Mouse (Mus musculus) CH12.LX (cell line): ENCODE measurements around the gene Plekhm3. TPM values are rescaled to one million over a fixed set of nuclear protein-coding genes. Genes with fewer than 3 reads are reported as not detected.

Source experiments
- DNase-seq: peaks from one replicate; pipeline ENCODE4 v3.0.0-alpha.2; 2013; ENCODE audit errors: extremely low read depth
- H3K27ac ChIP-seq: 2 replicates; pipeline ENCODE4 v1.5.1; 2012; ENCODE audit warnings: low read depth, mild to moderate bottlenecking, control low read depth, moderate library complexity; ENCODE audit not compliant: insufficient read depth
- H3K27me3 ChIP-seq: replicated peaks from 2 replicates; pipeline ENCODE3; 2012; ENCODE audit warnings: inconsistent platforms
- H3K36me3 ChIP-seq, 2 experiments: replicated peaks in 1 of 2; 2 replicates each; pipeline versions ENCODE3 to v1.6.1; 2012; ENCODE audit warnings: inconsistent platforms in 1 of 2, low read length in 1 of 2, mild to moderate bottlenecking in 1 of 2, mixed read lengths in 1 of 2, moderate library complexity in 1 of 2; ENCODE audit not compliant: control insufficient read depth in 1 of 2, insufficient read depth in 1 of 2
- H3K4me1 ChIP-seq, 2 experiments: 2 replicates each; pipeline ENCODE4 v1.6.1; 2012; ENCODE audit warnings: inconsistent platforms in 1 of 2, moderate library complexity in 1 of 2; ENCODE audit not compliant: insufficient read depth in 2 of 2, control insufficient read depth in 1 of 2
- H3K4me2 ChIP-seq: 2 replicates; pipeline ENCODE4 v1.6.1; 2012; ENCODE audit warnings: low read depth, mild to moderate bottlenecking, control low read depth; ENCODE audit not compliant: poor library complexity, insufficient read depth, severe bottlenecking
- H3K4me3 ChIP-seq, 3 experiments: fragments of 150-350 bp in 1 of 3; sonication (generic) in 1 of 3; replicated peaks in 1 of 3; 2 replicates each; pipeline versions ENCODE3 to v1.5.1; 2011 to 2012; ENCODE audit warnings: low read depth in 2 of 3, low read length in 2 of 3, mild to moderate bottlenecking in 2 of 3, moderate library complexity in 2 of 3, control low read depth in 1 of 3, improper control_type of control experiment in 1 of 3, inconsistent platforms in 1 of 3, mixed read lengths in 1 of 3; ENCODE audit not compliant: poor library complexity in 1 of 3
- H3K79me2 ChIP-seq: replicated peaks from 2 replicates; pipeline ENCODE4 v1.6.1; 2012; ENCODE audit warnings: mild to moderate bottlenecking, moderate library complexity; ENCODE audit not compliant: control insufficient read depth, poor library complexity, insufficient read depth, severe bottlenecking; ENCODE audit errors: extremely low read depth
- H3K9ac ChIP-seq: 2 replicates; pipeline ENCODE4 v1.6.1; 2012; ENCODE audit warnings: low read depth, mild to moderate bottlenecking, control low read depth, moderate library complexity; ENCODE audit not compliant: insufficient read depth
- H3K9me3 ChIP-seq: replicated peaks from 2 replicates; pipeline ENCODE3; 2012; ENCODE audit warnings: low read length, inconsistent platforms, mixed read lengths
- BHLHE40 ChIP-seq: IDR thresholded peaks from 2 replicates; pipeline ENCODE4 v1.6.1; 2011; ENCODE audit warnings: mild to moderate bottlenecking, low read depth, low read length, improper control_type of control experiment
- CTCF ChIP-seq, 2 experiments: IDR thresholded peaks in 1 of 2; conservative IDR thresholded peaks in 1 of 2; 2 replicates each; pipeline ENCODE4 v1.5.1; 2011 to 2012; ENCODE audit warnings: low read depth in 2 of 2, low read length in 2 of 2, improper control_type of control experiment in 1 of 2, inconsistent platforms in 1 of 2, mild to moderate bottlenecking in 1 of 2, moderate library complexity in 1 of 2
- E2F4 ChIP-seq: IDR thresholded peaks from 2 replicates; pipeline ENCODE4 v1.6.1; 2011; ENCODE audit warnings: low read depth, low read length, improper control_type of control experiment; ENCODE audit not compliant: insufficient replicate concordance
- EP300 ChIP-seq: IDR thresholded peaks from 2 replicates; pipeline ENCODE4 v1.6.1; 2011; ENCODE audit warnings: low read length, improper control_type of control experiment
- ETS1 ChIP-seq: conservative IDR thresholded peaks from 2 replicates; pipeline ENCODE4 v1.6.1; 2012; ENCODE audit warnings: low read depth, mild to moderate bottlenecking, inconsistent platforms, low read length, improper control_type of control experiment, moderate library complexity
- GABPA ChIP-seq: IDR thresholded peaks from 2 replicates; pipeline ENCODE4 v1.6.1; 2012; ENCODE audit warnings: low read depth, low read length, improper control_type of control experiment, inconsistent platforms; ENCODE audit not compliant: insufficient replicate concordance
- HCFC1 ChIP-seq: IDR thresholded peaks from 2 replicates; pipeline ENCODE4 v1.6.1; 2012; ENCODE audit warnings: low read depth, mild to moderate bottlenecking, inconsistent platforms, low read length, improper control_type of control experiment
- IRF4 ChIP-seq: IDR thresholded peaks from 2 replicates; pipeline ENCODE4 v1.6.1; 2014; ENCODE audit warnings: low read depth, mild to moderate bottlenecking, inconsistent platforms, low read length, improper control_type of control experiment
- JUN ChIP-seq: IDR thresholded peaks from 2 replicates; pipeline ENCODE4 v1.6.1; 2011; ENCODE audit warnings: low read depth, mild to moderate bottlenecking, low read length, improper control_type of control experiment, moderate library complexity; ENCODE audit not compliant: insufficient read depth
- JUND ChIP-seq: conservative IDR thresholded peaks from 2 replicates; pipeline ENCODE4 v1.6.1; 2011; ENCODE audit warnings: low read depth, low read length, improper control_type of control experiment
- MAFK ChIP-seq: IDR thresholded peaks from 2 replicates; pipeline ENCODE4 v1.6.1; 2011; ENCODE audit warnings: low read length, improper control_type of control experiment; ENCODE audit not compliant: insufficient replicate concordance
- MAX ChIP-seq: IDR thresholded peaks from 2 replicates; pipeline ENCODE4 v1.6.1; 2011; ENCODE audit warnings: low read length, improper control_type of control experiment
- MAZ ChIP-seq: IDR thresholded peaks from 2 replicates; pipeline ENCODE4 v1.6.1; 2012; ENCODE audit warnings: low read depth, mild to moderate bottlenecking, inconsistent platforms, low read length, improper control_type of control experiment, moderate library complexity
- MEF2A ChIP-seq: IDR thresholded peaks from 2 replicates; pipeline ENCODE4 v1.6.1; 2014; ENCODE audit warnings: low read depth, mild to moderate bottlenecking, inconsistent platforms, low read length, improper control_type of control experiment, borderline replicate concordance
- MXI1 ChIP-seq: IDR thresholded peaks from 2 replicates; pipeline ENCODE4 v1.6.1; 2011; ENCODE audit warnings: mild to moderate bottlenecking, low read depth, low read length, improper control_type of control experiment
- MYC ChIP-seq: IDR thresholded peaks from 2 replicates; pipeline ENCODE4 v1.6.1; 2011; ENCODE audit warnings: low read depth, mild to moderate bottlenecking, improper control_type of control experiment, low read length
- NELFE ChIP-seq: IDR thresholded peaks from 2 replicates; pipeline ENCODE4 v1.6.1; 2011; ENCODE audit warnings: low read depth, low read length, improper control_type of control experiment
- NRF1 ChIP-seq: IDR thresholded peaks from 2 replicates; pipeline ENCODE4 v1.6.1; 2014; ENCODE audit warnings: low read depth, mild to moderate bottlenecking, inconsistent platforms, low read length, improper control_type of control experiment, moderate library complexity
- PAX5 ChIP-seq: IDR thresholded peaks from 2 replicates; pipeline ENCODE4 v1.6.1; 2012; ENCODE audit warnings: low read length, inconsistent platforms, mixed read lengths
- POLR2A ChIP-seq: IDR thresholded peaks from 2 replicates; pipeline ENCODE4 v1.6.1; 2011; ENCODE audit warnings: low read depth, mild to moderate bottlenecking, improper control_type of control experiment, low read length
- RAD21 ChIP-seq: IDR thresholded peaks from 2 replicates; pipeline ENCODE4 v1.6.1; 2011; ENCODE audit warnings: low read depth, mild to moderate bottlenecking, low read length, improper control_type of control experiment, moderate library complexity
- SIN3A ChIP-seq: IDR thresholded peaks from 2 replicates; pipeline ENCODE4 v1.6.1; 2012; ENCODE audit warnings: low read length, improper control_type of control experiment, inconsistent platforms
- SMC3 ChIP-seq: IDR thresholded peaks from 2 replicates; pipeline ENCODE4 v1.6.1; 2011; ENCODE audit warnings: low read depth, low read length, improper control_type of control experiment
- TCF12 ChIP-seq: IDR thresholded peaks from 2 replicates; pipeline ENCODE4 v1.6.1; 2014; ENCODE audit warnings: low read depth, mild to moderate bottlenecking, inconsistent platforms, low read length, improper control_type of control experiment
- UBTF ChIP-seq: IDR thresholded peaks from 2 replicates; pipeline ENCODE4 v1.6.1; 2012; ENCODE audit warnings: low read depth, mild to moderate bottlenecking, inconsistent platforms, low read length, improper control_type of control experiment, moderate library complexity
- USF1 ChIP-seq: IDR thresholded peaks from 2 replicates; pipeline ENCODE4 v1.6.1; 2014; ENCODE audit warnings: low read depth, mild to moderate bottlenecking, inconsistent platforms, low read length, improper control_type of control experiment
- USF2 ChIP-seq: conservative IDR thresholded peaks from 2 replicates; pipeline ENCODE4 v1.6.1; 2011; ENCODE audit warnings: low read depth, low read length, improper control_type of control experiment
- ZC3H11A ChIP-seq: IDR thresholded peaks from 2 replicates; pipeline ENCODE4 v1.6.1; 2012; ENCODE audit warnings: low read depth, mild to moderate bottlenecking, inconsistent platforms, low read length, improper control_type of control experiment
- ZMIZ1 ChIP-seq: IDR thresholded peaks from 2 replicates; pipeline ENCODE4 v1.6.1; 2012; ENCODE audit warnings: low read depth, mild to moderate bottlenecking, inconsistent platforms, low read length, improper control_type of control experiment
- dilution Hi-C: fragments of 300-500 bp; cut with MboI; formaldehyde crosslinking; loops from 2 replicates; pipeline ENCODE4 v1.14.3; 2020; ENCODE audit warnings: low sequenced_read_pairs; ENCODE audit not compliant: extremely low pct_unique_long_range_greater_than_20kb, extremely low pct_ligation_motif_present
- in situ Hi-C: fragments of 300-500 bp; cut with MboI; formaldehyde crosslinking; loops from 3 replicates; pipeline ENCODE4 v1.14.3; 2019; ENCODE audit warnings: low sequenced_read_pairs, low pct_ligation_motif_present, low pct_unique_long_range_greater_than_20kb, mixed read lengths
- polyA plus RNA-seq: library from polyadenylated mRNA; unstranded; fragments of >175 nt; gene quantifications from 2 replicates; pipeline ENCODE4 v1.2.1, GENCODE M21; 2012; ENCODE audit warnings: low read depth; ENCODE audit not compliant: insufficient read length
- total RNA-seq, 2 experiments: library from RNA; depleted of rRNA; stranded (reverse); fragments of 300-350 nt in 1 of 2; fragments of >200 nt in 1 of 2; gene quantifications; 2 replicates each; pipeline ENCODE4 v1.2.3; 2012 to 2014

Plekhm3 gene
- total and polyA plus RNA-seq, 3 experiments, result 9.9 to 14.1 (median 13.0) TPM

GRCm38 (mm10) chr1:64988176-64988575 is 31.6 kb upstream of the Plekhm3 start:
- in situ Hi-C loops (loop anchor here (5.0 to 10.0 kb wide), 2 partner anchors 193 to 261 kb away; no protein-coding TSS in a partner anchor), dilution Hi-C loops (no loop called here)
- no peak overlapping the region for H3K27ac ChIP-seq
- DNase-seq, result no peak
- no peaks in the 10 kb centered on the region for H3K27me3 ChIP-seq
- no peak overlapping the region for H3K4me2 ChIP-seq
- H3K4me1 ChIP-seq, result peaks cover 6% of the 10 kb centered on the region in 2 experiments; a peak in 3 of 4 replicates
- H3K9me3 ChIP-seq, result no peaks in the 10 kb centered on the region
- H3K79me2 ChIP-seq, result no peaks in the 10 kb centered on the region
- no peaks in the 10 kb centered on the region for H3K36me3 ChIP-seq
- no peak overlapping the region for H3K4me3 ChIP-seq
- TF ChIP-seq BHLHE40, result no peak
- TF ChIP-seq HCFC1, result no peak
- TF ChIP-seq E2F4, result no peak
- no peak for TF ChIP-seq MEF2A
- TF ChIP-seq USF2, result no peak
- TF ChIP-seq UBTF, result no peak
- no peak for TF ChIP-seq CTCF (conservative IDR thresholded peaks at IDR 0.05 in 1 of 2, IDR thresholded peaks at IDR 0.05 in 1 of 2; ENCODE audit: low read depth in 2 of 2, low read length in 2 of 2)
- no peak for TF ChIP-seq MAZ
- no peak for TF ChIP-seq USF1
- no peak for TF ChIP-seq MAFK
- no peak overlapping the region for H3K9ac ChIP-seq

- dilution Hi-C loops (no loop called here), in situ Hi-C loops (loop anchor here (5.0 to 10.0 kb wide), 2 partner anchors 191 to 259 kb away; no protein-coding TSS in a partner anchor)
- Histone ChIP-seq H3K9ac (no peak overlapping the region; the same call in 1 of the 2 replicates), H3K27ac (no peak overlapping the region), H3K27me3 (no peaks in the 10 kb centered on the region), H3K9me3 (no peaks in the 10 kb centered on the region), H3K79me2 (no peaks in the 10 kb centered on the region), H3K36me3 (no peaks in the 10 kb centered on the region), H3K4me2 (no peak overlapping the region), H3K4me1 (peaks cover 6% of the 10 kb centered on the region in 2 experiments; a peak in 3 of 4 replicates), H3K4me3 (no peak overlapping the region)
- 0 out of 2 replicates have a peak, but pooled peaks have one; percentile 34 for TF ChIP-seq MAZ
- peak; percentile 70 for TF ChIP-seq ETS1
- TF ChIP-seq E2F4, result 0 out of 2 replicates have a peak, but pooled peaks have one; percentile 62
- TF ChIP-seq TCF12, result peak; percentile 47; the same call in 1 of the 2 replicates
- no peak for TF ChIP-seq USF1
- TF ChIP-seq SIN3A, result 0 out of 2 replicates have a peak, but pooled peaks have one; percentile 54
- peak; percentile 58; the same call in 1 of the 2 replicates for TF ChIP-seq NELFE
- no peak for TF ChIP-seq GABPA
- TF ChIP-seq MXI1, result no peak
- TF ChIP-seq CTCF (conservative IDR thresholded peaks at IDR 0.05 in 1 of 2, IDR thresholded peaks at IDR 0.05 in 1 of 2; ENCODE audit: low read depth in 2 of 2, low read length in 2 of 2), result peak; percentile 46 to 95
- peak; percentile 58 for TF ChIP-seq JUN
- TF ChIP-seq MYC, result 0 out of 2 replicates have a peak, but pooled peaks have one; percentile 47
- peak; percentile 88 for TF ChIP-seq ZC3H11A
- peak; percentile 52; the same call in 1 of the 2 replicates for TF ChIP-seq IRF4
- TF ChIP-seq MEF2A, result no peak
- peak; percentile 98 for TF ChIP-seq SMC3
- TF ChIP-seq EP300, result peak; percentile 55; the same call in 1 of the 2 replicates
- no peak for TF ChIP-seq ZMIZ1
- TF ChIP-seq POLR2A, result no peak
- peak; percentile 64; the same call in 1 of the 2 replicates for TF ChIP-seq MAX
- peak; percentile 78 for TF ChIP-seq JUND
- TF ChIP-seq MAFK, result 0 out of 2 replicates have a peak, but pooled peaks have one; percentile 14
- no peak for TF ChIP-seq PAX5
- TF ChIP-seq NRF1, result no peak
- TF ChIP-seq BHLHE40, result peak; percentile 59; the same call in 1 of the 2 replicates
- TF ChIP-seq RAD21, result peak; percentile 99
- DNase-seq, result peak; percentile 84
These were observed 29.5 kb upstream of the Plekhm3 start for GRCm38 (mm10) chr1:64986120-64986519.
